Mouse (Mus musculus) cortical plate, adult 2 months (tissue): ENCODE data around the gene Bclaf3.

Experiments
- CTCF ChIP-seq: fragments of 200-500 bp; IDR thresholded peaks from 2 replicates; pipeline ENCODE4 v1.5.1; 2011; ENCODE audit warnings: mild to moderate bottlenecking, control low read depth, low read length; ENCODE audit not compliant: insufficient read depth; ENCODE audit errors: extremely low read depth
- POLR2A ChIP-seq: fragments of 200-500 bp; IDR thresholded peaks from 2 replicates; pipeline ENCODE4 v1.6.1; 2011; ENCODE audit warnings: mild to moderate bottlenecking, low read length, control low read depth; ENCODE audit not compliant: insufficient read depth; ENCODE audit errors: extremely low read depth

DNA sequence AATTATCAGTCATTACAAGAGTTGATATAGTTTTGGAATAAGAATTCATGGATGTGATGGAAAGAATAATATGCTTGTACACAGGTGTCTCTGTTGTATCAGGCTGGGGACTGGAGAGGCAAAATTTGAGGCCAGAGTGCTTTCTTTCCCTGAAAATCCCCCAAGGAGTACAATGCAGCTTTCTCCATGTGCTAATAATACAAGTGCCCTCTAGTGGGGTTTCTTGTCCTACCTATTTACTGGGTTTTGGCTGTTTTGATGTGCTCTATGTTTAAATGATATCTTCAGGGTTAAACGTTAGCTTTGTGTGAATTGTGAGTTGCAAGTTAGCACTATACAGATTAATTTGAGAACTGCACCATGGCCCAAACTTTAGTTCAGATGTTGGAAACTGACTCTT is 65.1 kb downstream of the Bclaf3 start:
- TF ChIP-seq POLR2A (no peak), CTCF (no peak)
